Mouse (Mus musculus): Measurements from ENCODE around the gene Nsmce1. TPM values are rescaled to one million over a fixed set of nuclear protein-coding genes. Genes with fewer than 3 reads are reported as not detected.

Gene Nsmce1
- polyA plus RNA-seq, 1 experiment = 30.0 TPM

GRCm38 (mm10) chr7:125492551-125492950 lies 1.2 kb upstream of the Nsmce1 start:
- DNase-seq (ENCODE audit: extremely low spot score in 1 of 2, low spot score in 1 of 2) = no peak

DNA sequence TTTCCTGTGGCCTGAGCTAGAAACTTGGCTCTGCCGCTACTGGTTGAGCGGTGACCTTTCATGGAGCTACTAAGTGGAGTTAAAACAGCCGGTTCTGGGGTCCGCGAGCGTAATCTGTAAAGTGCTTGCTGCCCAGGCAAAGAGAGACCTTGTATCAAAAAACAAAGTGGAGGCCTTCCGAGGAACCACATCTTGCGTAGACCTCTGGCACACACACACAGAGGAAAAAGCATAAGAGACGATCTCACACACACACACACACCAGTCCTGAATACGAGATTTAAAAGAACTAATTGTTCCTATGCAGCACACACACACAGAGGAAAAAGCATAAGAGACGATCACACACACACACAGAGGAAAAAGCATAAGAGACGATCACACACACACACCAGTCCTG lies 364 bp upstream of the Nsmce1 start:
- no peak for DNase-seq (ENCODE audit: extremely low spot score in 1 of 2, low spot score in 1 of 2)

GRCm38 (mm10) chr7:125489636-125490035 lies 1.8 kb downstream of the Nsmce1 start:
- DNase-seq (ENCODE audit: extremely low spot score in 1 of 2, low spot score in 1 of 2) = no peak

DNA sequence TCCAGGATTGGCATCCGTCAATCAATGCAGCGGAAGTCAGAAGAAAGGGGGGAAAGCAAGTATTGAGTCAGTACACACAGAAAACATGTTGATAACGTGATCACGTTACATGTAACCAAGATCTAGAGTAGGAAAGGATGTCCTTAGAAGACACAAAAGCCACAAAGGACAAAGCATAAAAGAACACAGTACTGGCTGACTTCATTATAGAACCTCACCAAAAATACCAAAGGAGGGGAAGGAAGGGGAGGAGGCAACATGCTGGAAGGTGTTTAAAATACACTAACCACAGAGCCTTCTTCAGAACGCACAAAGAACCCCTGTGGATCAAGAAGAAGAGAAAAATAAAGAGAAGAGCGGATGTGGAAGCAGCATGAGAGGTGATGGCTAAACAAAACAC lies 2.7 kb downstream of the Nsmce1 start:
- DNase-seq (ENCODE audit: extremely low spot score in 1 of 2, low spot score in 1 of 2) = no peak

DNA sequence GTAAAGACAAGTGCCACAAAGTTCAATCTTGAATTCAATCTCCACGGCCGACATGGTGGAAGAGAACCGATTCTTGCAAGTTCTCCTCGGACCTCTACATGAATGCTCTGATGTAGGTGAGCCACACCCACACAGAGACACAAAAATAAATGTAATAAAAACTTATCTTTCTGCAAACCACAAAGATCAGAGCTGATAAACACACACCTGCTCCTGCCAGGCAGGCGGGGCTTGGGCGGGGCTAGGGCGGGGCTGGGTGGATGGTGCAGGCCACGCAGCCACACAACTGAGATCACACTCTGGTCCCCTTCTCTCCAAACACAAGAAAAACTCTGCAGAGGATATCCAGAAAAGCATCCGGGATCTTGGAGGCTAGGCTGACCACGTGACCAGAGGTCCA lies 4.3 kb downstream of the Nsmce1 start:
- no peak for DNase-seq (ENCODE audit: extremely low spot score in 1 of 2, low spot score in 1 of 2)

DNA sequence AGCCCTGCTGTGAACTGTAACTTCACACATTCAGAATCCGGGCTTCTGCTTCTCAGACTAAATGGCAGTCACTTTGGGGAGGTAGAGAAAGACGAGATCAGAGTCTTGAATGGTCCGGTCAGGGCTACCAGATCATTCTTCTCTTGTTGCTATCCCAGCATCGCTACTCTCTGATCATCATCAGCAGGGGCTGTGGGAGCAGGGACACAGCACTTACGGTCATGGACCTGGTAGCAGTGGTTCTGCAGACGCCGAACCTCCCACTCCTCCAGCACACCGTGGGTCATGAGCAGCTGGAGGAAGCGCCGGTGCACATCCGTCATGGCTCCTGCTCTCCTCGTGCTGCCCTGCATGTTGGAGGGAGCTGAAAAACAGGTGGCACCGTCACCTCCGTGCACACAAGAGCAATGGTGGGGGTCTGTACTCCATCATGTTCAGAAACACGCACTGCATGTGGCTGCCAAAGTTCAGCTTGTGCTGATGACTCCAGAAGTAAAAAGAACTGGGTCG lies 5.2 kb downstream of the Nsmce1 start:
- no peak for DNase-seq (ENCODE audit: extremely low spot score in 1 of 2, low spot score in 1 of 2)

DNA sequence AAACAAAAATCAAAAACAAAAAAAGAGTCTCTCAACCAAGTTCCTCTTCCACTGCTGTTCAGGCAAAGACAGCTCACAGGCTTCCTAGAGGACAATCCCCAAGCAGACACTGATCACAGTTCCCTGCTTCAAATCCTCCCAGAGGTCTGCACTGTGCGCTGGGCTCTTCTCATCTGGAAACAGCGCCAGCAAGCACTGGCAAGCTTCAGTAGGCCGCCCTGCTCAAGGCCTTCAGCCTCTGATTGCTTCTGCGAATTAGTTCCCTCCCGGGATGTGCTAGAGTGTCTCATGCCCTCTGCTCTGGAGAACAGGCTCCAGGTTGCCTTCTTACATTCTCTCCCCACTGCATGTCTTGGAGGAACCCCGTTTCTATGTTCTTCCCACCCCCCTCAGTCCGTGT lies 6.6 kb downstream of the Nsmce1 start:
- DNase-seq (ENCODE audit: extremely low spot score in 1 of 2, low spot score in 1 of 2) = no peak

DNA sequence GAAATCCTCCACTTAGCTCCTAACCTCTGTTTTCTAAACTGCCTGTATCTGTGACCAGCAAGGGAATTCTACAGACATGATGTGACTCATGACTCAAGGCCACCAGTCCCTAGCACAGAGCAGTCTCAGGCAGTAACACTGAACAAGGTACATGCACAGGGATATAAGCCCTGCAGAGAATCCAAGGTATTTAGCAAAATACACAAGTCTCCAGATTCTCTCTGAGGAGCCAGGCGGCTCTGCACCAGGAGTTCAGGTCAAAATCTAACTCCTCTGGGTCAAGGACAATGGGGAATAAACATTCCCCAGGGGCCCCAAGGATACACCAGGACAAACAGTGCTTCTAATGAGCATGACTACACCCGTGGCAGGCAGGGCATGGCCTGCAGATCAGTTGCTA lies 8.5 kb downstream of the Nsmce1 start:
- DNase-seq (ENCODE audit: extremely low spot score in 1 of 2, low spot score in 1 of 2) = no peak

DNA sequence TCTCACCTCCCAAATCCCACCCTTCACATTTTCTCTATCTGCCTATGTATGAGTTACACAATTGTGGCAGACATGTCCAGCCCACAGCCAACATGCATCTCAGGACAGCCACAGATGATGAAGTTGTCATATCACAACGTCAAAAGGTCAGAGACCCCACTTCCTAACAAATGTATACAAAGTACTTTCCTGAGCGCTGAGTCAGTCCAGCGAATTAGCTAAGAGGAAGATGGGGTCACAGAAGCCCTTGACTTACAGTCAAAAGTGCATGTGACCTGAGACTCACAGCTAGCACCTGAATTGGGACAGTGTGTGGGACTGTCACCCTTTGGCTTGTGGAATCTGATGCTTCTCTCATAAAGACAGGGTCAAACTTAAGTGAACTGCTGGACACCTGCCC lies 9.1 kb downstream of the Nsmce1 start:
- DNase-seq (ENCODE audit: extremely low spot score in 1 of 2, low spot score in 1 of 2) = no peak

- no peak for DNase-seq (ENCODE audit: extremely low spot score in 1 of 2, low spot score in 1 of 2)
Observed at GRCm38 (mm10) chr7:125480518-125480917, 10.9 kb downstream of the Nsmce1 start.

DNA sequence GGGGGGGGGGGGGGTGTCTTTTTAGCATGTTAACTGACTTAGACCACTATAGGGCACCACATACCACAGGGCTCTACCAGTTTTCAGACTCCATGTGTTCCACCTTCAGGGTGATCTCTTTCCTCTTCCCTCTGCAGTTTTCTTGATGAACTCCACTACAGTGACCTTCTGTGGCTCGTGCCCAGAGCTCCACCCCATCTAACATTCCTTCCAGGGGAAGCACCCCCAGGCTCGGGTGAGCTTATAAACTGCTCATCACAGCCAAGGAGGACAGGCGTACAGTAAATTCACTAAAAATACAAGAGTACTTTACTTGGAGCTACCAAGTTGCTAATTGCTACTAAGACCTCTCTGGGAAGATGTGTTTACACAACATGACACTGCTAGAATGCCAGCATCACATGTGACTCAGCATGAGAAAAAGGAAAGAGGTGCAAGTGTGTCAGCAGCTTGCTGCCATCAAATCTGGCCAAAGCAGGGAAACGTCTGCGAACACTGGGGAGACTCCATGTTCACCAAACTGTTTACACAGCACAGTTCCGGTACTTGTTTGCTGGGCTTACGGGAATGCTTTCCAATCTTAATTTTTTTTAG lies 12.9 kb downstream of the Nsmce1 start:
- DNase-seq (ENCODE audit: extremely low spot score in 1 of 2, low spot score in 1 of 2) = no peak

DNA sequence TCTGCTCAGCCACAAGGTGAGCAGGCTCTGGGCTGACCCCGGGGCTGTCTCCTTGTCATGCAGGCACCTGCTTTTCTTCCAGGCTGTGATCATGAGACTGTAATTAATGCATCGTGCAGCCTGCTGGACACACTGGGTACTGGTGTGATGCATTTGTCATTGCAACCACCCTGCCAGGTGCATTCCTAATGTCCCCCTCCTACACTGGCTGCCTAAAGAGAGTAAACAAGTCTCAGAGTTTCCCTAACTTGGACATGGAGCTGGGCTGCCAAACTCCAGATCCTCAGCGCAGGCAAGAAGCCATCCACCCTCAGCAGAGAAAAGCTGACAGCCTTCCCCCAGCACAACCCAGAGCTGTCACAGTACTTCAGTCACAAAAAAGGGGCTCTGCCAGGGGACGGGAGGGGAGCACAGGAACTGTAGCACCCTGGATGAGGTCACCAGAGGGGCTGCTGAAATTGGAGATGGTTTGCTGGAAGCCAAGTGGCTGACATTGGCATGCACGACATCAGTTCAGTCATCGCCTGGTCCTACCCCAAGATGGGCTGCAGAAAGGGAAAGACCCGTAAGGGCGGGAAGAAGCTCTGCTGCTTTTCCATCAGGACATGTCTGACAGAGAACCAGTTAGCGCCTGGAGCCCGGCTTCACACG lies 15.7 kb downstream of the Nsmce1 start:
- DNase-seq (ENCODE audit: extremely low spot score in 1 of 2, low spot score in 1 of 2) = no peak

GRCm38 (mm10) chr7:125474535-125474934 lies 16.9 kb downstream of the Nsmce1 start:
- no peak for DNase-seq (ENCODE audit: extremely low spot score in 1 of 2, low spot score in 1 of 2)

GRCm38 (mm10) chr7:125471991-125472741 lies 19.2 kb downstream of the Nsmce1 start:
- DNase-seq (ENCODE audit: extremely low spot score in 1 of 2, low spot score in 1 of 2) = peak; percentile 53 to 88

DNA sequence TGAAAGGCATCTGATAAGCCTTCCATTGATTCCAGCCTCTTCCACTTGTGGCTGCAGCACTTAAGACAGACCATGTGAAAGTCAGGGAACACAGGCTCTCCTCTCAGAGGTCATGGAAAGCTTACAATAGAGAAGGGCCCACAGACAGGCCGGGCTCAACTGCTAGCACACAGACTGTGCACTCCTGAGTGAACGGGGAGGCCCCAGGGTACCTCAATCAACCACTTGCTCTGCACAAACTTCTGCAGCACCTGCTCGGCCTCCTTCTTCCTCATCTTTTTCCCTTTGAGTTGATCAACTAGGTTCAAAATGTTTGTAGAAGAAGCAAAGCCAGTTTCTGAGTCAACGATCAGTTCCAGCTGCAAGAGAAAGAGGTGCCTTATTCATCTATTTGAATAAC lies 20.5 kb downstream of the Nsmce1 start:
- DNase-seq (ENCODE audit: extremely low spot score in 1 of 2, low spot score in 1 of 2) = no peak

DNA sequence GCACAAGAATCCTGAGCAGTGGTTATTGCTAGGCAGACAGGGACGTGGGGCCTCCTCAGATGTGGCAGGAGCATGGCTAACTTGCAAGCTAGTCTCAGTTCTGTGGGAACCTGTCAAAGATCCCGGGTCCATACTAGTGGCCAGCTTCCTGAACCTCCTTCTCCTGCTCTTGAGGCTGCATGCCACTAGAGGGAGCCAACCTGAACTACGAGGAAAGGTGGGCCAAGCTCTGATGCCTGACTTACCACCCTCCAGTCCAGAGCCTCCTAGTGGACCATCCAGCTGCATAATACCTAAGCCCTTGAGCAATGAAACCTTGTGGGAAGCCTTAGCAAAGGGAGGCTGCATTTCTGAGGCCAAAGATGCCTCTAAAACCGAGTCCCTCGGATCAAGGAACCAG lies 21.5 kb downstream of the Nsmce1 start:
- peak in 1 of 2 experiments; percentile 86 for DNase-seq (ENCODE audit: extremely low spot score in 1 of 2, low spot score in 1 of 2)

DNA sequence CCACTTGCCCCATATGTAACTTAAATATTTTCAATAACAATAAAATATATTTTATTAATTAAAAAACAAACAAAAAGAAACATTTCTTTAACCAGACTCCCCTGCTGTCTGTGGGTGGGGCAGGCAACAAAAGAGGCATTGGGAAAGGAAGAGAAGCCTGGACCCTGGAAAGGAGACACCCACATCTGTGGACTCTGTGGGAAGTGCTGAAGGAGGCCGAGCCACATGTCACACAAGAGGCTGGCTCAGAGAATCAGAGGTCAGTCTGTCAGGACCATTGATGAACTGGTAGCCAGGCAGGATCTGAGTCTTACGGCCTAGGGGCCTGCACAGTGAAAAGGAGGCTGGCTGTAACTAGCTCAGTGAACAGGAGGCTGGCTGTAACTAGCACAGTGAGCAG lies 29.2 kb downstream of the Nsmce1 start:
- DNase-seq (ENCODE audit: extremely low spot score in 1 of 2, low spot score in 1 of 2) = no peak

DNA sequence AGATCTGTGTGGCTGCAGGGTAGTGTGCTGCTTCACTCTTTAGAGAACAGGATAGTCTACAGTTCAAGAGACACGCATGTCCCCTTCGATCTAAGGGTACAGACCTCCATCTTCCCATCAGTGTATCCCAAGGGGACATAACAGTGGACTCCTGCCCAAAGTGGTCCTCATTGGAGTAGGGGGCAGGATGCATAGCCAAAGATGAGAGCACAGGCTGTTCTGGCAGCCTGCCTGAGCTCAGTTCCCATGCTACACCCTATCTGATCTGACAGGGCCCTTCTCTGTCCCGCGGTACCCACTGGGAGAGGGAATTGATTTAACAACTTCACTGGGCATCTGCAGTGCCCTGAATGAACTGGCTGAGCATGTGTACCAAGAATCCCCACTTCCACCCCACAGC lies 37.7 kb downstream of the Nsmce1 start:
- no peak for DNase-seq (ENCODE audit: extremely low spot score in 1 of 2, low spot score in 1 of 2)

DNA sequence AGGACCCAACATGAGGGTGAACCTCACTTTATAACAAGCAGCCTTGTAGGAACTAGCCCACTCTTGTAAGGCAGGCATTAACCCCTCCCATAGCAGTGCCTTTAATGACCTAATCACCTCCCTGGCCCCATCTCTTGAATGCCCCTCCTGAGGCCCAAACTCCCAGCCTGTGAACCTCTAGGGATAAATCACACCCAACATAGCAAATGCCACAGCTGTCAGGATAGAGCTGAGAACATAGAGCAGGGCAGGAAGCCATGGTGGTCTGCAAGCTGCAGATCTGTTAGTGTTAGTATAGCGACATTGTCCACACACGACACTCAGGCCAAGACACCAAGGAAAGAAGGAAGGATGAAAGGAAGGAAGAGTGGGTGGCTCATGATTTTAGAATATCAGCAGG lies 40.3 kb downstream of the Nsmce1 start:
- DNase-seq (ENCODE audit: extremely low spot score in 1 of 2, low spot score in 1 of 2) = no peak

- DNase-seq (ENCODE audit: extremely low spot score in 1 of 2, low spot score in 1 of 2) = no peak
Observed at GRCm38 (mm10) chr7:125450678-125451077, 40.7 kb downstream of the Nsmce1 start.

DNA sequence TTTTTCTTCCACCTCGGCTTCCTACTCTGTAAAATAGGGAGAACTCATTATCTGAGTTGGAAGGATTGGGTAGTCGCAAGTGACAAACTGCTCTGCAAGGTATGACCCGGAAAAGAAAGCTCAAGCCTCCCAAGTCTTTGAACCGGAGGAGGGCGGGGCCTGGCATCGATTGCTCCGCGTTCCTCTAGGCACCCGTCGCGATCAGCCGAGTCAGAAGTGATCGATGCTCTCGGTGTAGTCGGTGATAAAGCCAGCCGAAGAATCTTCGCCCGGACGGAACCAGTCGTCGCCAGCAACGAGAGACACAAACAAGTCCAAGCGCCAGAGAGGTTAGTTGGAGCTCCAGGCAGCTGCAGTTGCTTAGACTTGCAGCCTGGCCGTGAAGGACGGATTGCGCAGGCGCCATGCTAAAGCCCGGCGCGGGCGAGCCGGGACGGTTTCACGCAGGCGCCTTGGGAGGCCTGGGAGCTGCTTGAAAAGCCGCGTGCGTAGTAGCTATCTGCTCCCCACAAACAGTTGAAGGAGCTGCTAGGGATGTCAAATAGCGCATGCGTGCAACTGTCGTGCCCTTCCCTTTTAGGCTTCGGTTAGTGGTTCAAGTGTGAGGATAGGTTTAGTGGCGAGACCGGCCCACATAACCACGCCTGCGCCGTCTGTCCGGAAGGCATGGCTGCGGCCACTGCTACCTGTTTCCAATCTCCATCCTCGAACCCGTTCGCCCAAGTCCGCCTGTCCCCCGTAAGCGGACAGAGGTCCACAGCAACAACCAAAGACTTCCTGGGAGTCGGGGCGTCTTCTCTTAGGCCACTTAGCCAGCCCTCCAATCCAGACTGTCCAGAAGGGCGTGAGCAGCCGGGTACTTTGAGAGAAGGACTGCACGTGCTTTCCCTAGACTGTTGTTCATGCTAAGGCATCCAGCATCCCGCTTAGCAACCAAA lies 46.7 kb downstream of the Nsmce1 start, which contains the start of gene Kdm8:
Gene Kdm8 (plus strand): TSS at position 213 of the 938 bp plus-strand sequence.
- peak; percentile 87 to 92 for DNase-seq (ENCODE audit: extremely low spot score in 1 of 2, low spot score in 1 of 2)
